In genomic region chr13:54055448-54055861, GRCm38 (mm10) we compare ENCODE assay signal across 8 mouse cellular contexts. TPM values are rescaled to one million over a fixed set of nuclear protein-coding genes. Genes with fewer than 3 reads are reported as not detected.
DNase-seq lines count a peak whose midpoint lies in the region; ATAC-seq and TF ChIP-seq lines count a peak whose summit lies in the region.

Drd1 (minus strand) TSS chr13:54055705.

- H3K4me1 ChIP-seq in bone marrow, adult 2 months (ENCODE audit: control insufficient read depth, insufficient read depth, low read length) = no peaks in the 10 kb centered on the region
- H3K4me1 ChIP-seq in embryonic fibroblast, embryonic 13.5 days (ENCODE audit: control insufficient read depth, insufficient read depth, low read length) = no peaks in the 10 kb centered on the region
- H3K4me1 ChIP-seq in heart, embryonic 15.5 days (replicated peaks) = peaks cover 5% of the 10 kb centered on the region
- H3K4me1 ChIP-seq in liver, embryonic 15.5 days (replicated peaks) = 0 out of 2 replicates have a peak, but pooled peaks cover 3% of the 10 kb centered on the region
- H3K4me1 ChIP-seq in neural tube, embryonic 12.5 days = peaks cover 10% of the 10 kb centered on the region

- no peak for TF ChIP-seq POLR2A in bone marrow, adult 2 months (IDR thresholded peaks at IDR 0.05; ENCODE audit: borderline replicate concordance, control insufficient read depth, low read depth, low read length)
- no peak for TF ChIP-seq POLR2A in embryonic fibroblast, embryonic 13.5 days (IDR thresholded peaks at IDR 0.05; ENCODE audit: low read depth, low read length)

- H3K36me3 ChIP-seq in heart, embryonic 15.5 days = no peaks in the 10 kb centered on the region
- H3K36me3 ChIP-seq in liver, embryonic 15.5 days (replicated peaks) = no peaks in the 10 kb centered on the region
- H3K36me3 ChIP-seq in neural tube, embryonic 12.5 days = no peaks in the 10 kb centered on the region

- H3K27ac ChIP-seq in bone marrow, adult 2 months (ENCODE audit: control insufficient read depth, insufficient read depth, low read depth, low read length, poor library complexity) = no peak within 1 kb of the TSS
- H3K27ac ChIP-seq in embryonic fibroblast, embryonic 13.5 days (ENCODE audit: insufficient read depth, low read length) = no peak within 1 kb of the TSS
- no peak within 1 kb of the TSS for H3K27ac ChIP-seq in heart, embryonic 15.5 days
- no peak within 1 kb of the TSS for H3K27ac ChIP-seq in liver, embryonic 15.5 days (replicated peaks)
- H3K27ac ChIP-seq in neural tube, embryonic 12.5 days = no peak within 1 kb of the TSS

- peak; percentile 30; the same call in 1 of the 2 replicates for TF ChIP-seq CTCF in bone marrow, adult 2 months (IDR thresholded peaks at IDR 0.05; ENCODE audit: control insufficient read depth, insufficient read depth, low read length)
- TF ChIP-seq CTCF in embryonic fibroblast, embryonic 13.5 days (IDR thresholded peaks at IDR 0.05; ENCODE audit: borderline replicate concordance, insufficient read depth, low read length) = peak; percentile 63

- peak; percentile 77 for ATAC-seq in heart, embryonic 15.5 days (replicated peaks; ENCODE audit: insufficient number of reproducible peaks, insufficient read depth, low FRiP score, low read depth)
- no peak for ATAC-seq in liver, embryonic 15.5 days (ENCODE audit: insufficient read depth)
- ATAC-seq in neural tube, embryonic 12.5 days (ENCODE audit: low FRiP score, low read depth) = peak; percentile 68

- WGBS in bone marrow, adult 2 months = 2% methylated on average over 31 of the region's 31 CpGs
- under 1% methylated on average over 22 of the region's 31 CpGs for WGBS in heart, embryonic 15.5 days
- WGBS in liver, embryonic 15.5 days (ENCODE audit: insufficient replicate concordance) = 1% methylated on average over 31 of the region's 31 CpGs
- WGBS in neural tube, embryonic 12.5 days = under 1% methylated on average over 31 of the region's 31 CpGs

- H3K27me3 ChIP-seq in heart, embryonic 15.5 days = peaks cover 42% of the 10 kb centered on the region
- H3K27me3 ChIP-seq in liver, embryonic 15.5 days = peaks cover 43% of the 10 kb centered on the region
- H3K27me3 ChIP-seq in neural tube, embryonic 12.5 days (replicated peaks) = peaks cover 19% of the 10 kb centered on the region

- no peak within 1 kb of the TSS for H3K4me3 ChIP-seq in bone marrow, adult 2 months (replicated peaks; ENCODE audit: control insufficient read depth, low read depth, low read length)
- peak within 1 kb of the TSS; percentile 39 for H3K4me3 ChIP-seq in embryonic fibroblast, embryonic 13.5 days (ENCODE audit: insufficient read depth, low read length)
- H3K4me3 ChIP-seq in heart, embryonic 15.5 days = peak within 1 kb of the TSS; percentile 57
- peak within 1 kb of the TSS; percentile 33 for H3K4me3 ChIP-seq in liver, embryonic 15.5 days (replicated peaks)
- H3K4me3 ChIP-seq in neural tube, embryonic 12.5 days = peak within 1 kb of the TSS; percentile 47

- H3K4me2 ChIP-seq in heart, embryonic 15.5 days = peak within 1 kb of the TSS; percentile 97
- peak within 1 kb of the TSS; percentile 64 for H3K4me2 ChIP-seq in liver, embryonic 15.5 days
- peak within 1 kb of the TSS; percentile 94 for H3K4me2 ChIP-seq in neural tube, embryonic 12.5 days (replicated peaks)

- H3K9ac ChIP-seq in heart, embryonic 15.5 days = peak within 1 kb of the TSS; percentile 54
- no peak within 1 kb of the TSS for H3K9ac ChIP-seq in liver, embryonic 15.5 days
- H3K9ac ChIP-seq in neural tube, embryonic 12.5 days = peak within 1 kb of the TSS; percentile 51

- peak; percentile 48 for DNase-seq in A20 (ENCODE audit: low read depth, low spot score)
- DNase-seq in layer of hippocampus, adult 11-12 months (ENCODE audit: low spot score) = peak; percentile 84
- DNase-seq in testis, postnatal 10 days (ENCODE audit: low spot score) = peak; percentile 74

- H3K9me3 ChIP-seq in heart, embryonic 15.5 days (replicated peaks) = no peaks in the 10 kb centered on the region
- no peaks in the 10 kb centered on the region for H3K9me3 ChIP-seq in liver, embryonic 15.5 days (replicated peaks)
- H3K9me3 ChIP-seq in neural tube, embryonic 12.5 days = no peaks in the 10 kb centered on the region

RNA-seq across cellular contexts. Expression of gene Drd1, which starts in this region (rescaled TPM):
- polyA plus RNA-seq in bone marrow, adult 2 months (2011; ENCODE audit: insufficient read depth, insufficient read length, low replicate concordance, missing spikeins) = not detected in 2 replicates
- not detected in 2 replicates for polyA plus RNA-seq in embryonic fibroblast, embryonic 13.5 days (2011; ENCODE audit: insufficient read length, low read depth, missing spikeins)
- polyA plus RNA-seq in heart, embryonic 15.5 days (2015; fragmentation: Nextera tagmentation; extraction: Ambion mirVana) = 0.05 and 0.08 TPM in 2 replicates
- polyA plus RNA-seq in liver, embryonic 15.5 days (2015; fragmentation: Nextera tagmentation; extraction: Ambion mirVana) = not detected in 2 replicates
- 0.53 and 0.75 TPM in 2 replicates for polyA plus RNA-seq in neural tube, embryonic 12.5 days (2016; fragmentation: Nextera tagmentation; extraction: Ambion mirVana)

Comparison
In these comparisons a context has a peak if more than half of its experiments do, and no peak if none do; other contexts are left out.
1. Peak in ATAC-seq, H3K4me3 ChIP-seq, H3K9ac ChIP-seq and H3K4me2 ChIP-seq in heart, embryonic 15.5 days; RNA of the gene not detected or under 1 TPM.
2. Peak in ATAC-seq, H3K4me3 ChIP-seq, H3K9ac ChIP-seq and H3K4me2 ChIP-seq in neural tube, embryonic 12.5 days; RNA of the gene not detected or under 1 TPM.